Mouse (Mus musculus) thymus, adult 18-20 months (tissue): ENCODE data around the gene Tmem222.
A peak's percentile ranks its signal among the peaks of the same experiment; 100 is the strongest.

Experiments used
- DNase-seq, 2 experiments: peaks; one replicate each; pipeline ENCODE4 v3.0.0; 2022; ENCODE audit warnings: mixed read lengths in 2 of 2

Gene Tmem222

DNA sequence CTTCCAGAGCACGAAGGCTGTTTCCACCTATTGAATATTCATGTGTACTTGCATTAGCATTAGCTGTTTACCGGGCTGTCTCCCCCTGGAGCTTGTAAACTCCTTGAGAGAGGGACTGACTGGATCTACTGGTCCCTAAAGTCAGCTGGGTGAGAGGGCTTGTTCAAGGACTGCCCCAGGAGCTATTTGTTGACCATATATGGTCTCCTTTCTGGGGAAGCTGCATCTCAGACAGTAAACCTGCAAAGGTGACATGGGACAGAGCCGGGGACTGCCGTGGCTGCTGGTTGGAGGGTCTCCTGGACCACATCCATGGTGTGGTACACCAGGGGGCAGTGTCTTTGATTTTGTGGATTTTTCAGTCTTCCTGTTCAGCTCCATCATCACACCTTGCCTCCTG lies 5.1 kb upstream of the Tmem222 start:
- DNase-seq = no peak

DNA sequence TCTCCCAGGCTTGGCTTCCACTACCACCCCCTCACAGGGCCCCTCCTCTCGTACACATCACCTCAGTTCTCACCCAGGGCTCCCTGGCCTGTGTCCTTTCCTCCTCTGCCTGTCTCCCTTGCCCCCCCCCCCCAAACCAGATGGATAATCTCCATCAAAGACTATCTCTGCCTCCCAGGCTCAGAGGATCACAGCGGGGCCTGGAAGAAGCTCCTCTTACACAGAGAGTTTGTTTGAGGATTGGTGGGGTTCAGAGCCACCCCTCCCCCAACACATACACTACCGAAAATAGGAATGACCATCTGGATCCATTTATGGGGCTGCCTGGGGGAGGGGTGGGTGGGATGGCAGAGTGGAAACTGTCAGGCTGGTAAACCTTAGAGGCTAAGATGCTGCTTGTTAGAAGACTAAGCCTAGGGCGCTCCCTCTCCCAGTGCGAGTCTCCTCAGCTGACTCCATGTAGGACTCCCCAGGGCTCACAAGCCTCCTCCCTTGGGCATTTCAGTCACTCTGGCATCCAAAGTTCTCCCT lies 4.4 kb upstream of the Tmem222 start:
- no peak for DNase-seq

DNA sequence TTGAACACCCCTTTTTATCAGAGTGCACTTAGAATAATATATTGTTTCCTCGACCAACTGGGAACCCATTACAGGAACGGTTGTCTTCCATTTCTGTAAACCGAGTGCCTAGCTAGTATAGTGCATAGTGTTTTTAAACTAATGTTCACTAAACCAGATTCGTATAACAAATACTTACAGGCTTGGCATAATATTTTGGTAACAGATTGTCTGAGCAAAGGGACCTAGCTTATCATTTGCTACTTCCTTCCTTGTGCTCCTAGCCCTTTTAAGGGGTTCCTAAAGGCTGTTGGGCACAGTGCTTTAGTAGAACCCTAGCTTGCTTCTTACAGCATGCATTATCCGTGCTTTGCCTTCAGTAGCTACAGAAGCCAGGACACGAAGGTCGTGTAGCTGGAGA lies 3.9 kb upstream of the Tmem222 start:
- DNase-seq = no peak

DNA sequence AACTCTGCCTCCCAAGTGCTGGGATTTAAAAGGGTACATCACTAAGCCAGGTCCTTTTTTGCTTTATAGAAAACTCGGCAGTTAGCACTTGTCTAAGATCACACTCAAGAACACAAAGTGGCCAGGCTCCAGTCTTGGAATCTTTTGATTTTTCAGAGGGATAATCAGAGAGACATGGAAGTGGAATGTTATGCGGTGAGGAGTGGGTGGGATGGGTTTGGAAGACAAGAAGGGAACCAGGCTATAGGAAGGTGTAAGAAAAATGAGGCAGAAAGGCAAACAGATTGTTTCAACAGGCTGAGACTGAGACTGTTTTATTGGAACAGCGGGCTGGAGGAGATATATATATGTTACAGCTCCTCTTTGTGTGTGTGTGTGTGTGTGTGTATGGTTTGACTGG lies 890 bp upstream of the Tmem222 start:
- DNase-seq = no peak

DNA sequence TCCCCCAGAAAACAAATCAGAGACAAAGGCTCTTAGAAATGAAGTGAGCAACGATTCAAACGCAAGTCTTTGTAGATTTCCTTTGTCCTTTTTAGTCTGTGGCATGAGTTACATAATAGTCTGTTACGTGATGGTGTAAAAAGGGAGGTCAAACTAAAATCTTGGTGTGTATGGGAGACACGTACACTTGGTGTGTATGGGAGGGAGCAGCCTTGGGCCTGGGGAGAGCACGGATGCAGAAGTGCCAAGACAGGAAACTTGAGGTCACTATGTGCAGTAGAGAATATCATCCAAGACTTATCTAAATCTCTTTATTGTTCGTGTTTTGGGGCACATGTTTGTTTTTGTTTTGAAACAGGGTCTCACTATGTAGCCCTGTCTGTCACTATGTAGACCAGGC lies 475 bp upstream of the Tmem222 start:
- no peak for DNase-seq

DNA sequence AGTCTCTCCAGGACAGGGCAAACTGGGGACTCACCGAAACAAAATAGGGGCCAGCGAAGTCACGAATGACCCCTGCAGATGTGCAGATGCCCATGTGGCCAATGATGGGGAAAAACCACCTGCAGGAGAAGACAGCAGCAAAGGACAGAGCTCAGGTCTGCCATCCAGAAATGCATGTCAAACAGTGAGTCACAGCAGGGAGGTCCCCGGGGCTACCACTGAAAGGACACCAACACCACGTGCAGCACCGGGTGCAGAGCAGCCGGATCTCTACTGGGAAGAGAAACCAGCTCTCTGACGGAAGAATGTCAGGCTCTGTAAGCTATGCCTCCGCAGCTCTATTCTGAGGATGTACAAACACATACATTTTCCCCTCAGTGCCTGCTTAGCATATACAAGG lies 6.7 kb downstream of the Tmem222 start:
- DNase-seq = no peak

DNA sequence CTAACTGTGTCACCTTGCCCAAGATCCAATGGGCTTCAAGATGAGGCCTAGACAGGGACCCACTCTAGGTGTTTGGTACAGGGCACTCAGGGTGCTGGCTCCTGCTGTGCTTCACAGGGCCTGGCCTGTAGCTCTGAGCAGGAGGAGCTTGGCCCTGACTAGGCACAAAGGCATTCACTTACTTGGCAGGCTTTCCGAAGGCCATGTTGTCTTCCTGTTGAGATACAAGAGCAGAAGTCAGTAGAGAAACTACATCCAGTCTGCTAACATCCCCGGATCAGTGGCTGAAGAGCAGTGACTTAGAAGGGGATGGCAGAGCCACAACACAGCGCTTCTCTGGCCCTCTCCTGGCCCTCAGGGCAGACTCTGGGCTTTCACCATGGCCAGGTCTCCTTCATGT lies 8.0 kb downstream of the Tmem222 start:
- no peak for DNase-seq

DNA sequence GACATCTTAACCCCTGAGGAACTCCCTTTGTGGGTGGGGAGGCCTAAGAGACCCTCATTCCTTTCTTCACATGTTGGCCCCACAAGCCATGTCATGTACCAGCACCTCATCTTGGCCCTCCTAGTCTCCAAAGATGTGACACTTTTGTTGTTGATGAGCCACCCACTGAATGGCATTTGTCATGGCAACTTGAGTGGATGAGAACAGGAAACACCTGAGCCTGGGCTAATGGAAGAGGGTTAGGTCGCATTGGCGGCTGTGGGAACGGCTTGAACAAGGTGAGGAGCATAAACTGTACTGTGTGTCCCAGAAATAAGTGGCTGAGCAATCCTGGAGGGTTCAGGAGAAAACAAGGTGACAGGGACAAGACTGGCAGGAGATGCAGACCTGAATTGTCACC lies 8.7 kb downstream of the Tmem222 start:
- no peak for DNase-seq

DNA sequence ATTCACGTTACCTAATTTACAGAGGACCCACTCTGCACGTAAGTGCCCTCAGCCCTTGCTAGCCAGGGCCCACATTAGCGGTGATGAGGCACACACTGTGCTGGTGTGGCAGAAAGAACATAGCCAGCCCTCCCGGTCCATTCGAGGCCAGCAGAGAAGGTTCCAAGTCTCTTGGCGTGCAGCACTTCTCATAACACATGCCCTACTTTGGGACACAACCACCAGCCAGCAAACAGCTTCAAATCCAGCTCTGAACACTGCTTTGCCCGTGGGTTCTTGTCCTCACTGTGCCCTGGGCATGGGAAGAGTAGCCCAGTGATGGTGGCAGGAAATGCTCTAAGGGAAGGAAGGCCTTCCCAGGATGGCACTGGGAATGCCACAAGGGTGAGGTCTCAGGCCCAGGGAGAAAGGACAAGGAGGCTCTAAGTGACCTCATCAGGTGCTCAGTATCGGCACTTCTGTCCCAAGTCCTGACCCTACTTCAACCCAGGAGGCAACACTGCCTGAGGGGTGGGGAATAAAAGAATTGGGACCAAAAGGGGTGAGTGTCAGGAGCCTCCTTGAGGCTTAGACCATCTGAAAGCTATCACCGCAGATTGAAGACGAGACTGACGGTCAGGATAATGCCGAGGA lies 11.2 kb downstream of the Tmem222 start:
- DNase-seq = no peak

DNA sequence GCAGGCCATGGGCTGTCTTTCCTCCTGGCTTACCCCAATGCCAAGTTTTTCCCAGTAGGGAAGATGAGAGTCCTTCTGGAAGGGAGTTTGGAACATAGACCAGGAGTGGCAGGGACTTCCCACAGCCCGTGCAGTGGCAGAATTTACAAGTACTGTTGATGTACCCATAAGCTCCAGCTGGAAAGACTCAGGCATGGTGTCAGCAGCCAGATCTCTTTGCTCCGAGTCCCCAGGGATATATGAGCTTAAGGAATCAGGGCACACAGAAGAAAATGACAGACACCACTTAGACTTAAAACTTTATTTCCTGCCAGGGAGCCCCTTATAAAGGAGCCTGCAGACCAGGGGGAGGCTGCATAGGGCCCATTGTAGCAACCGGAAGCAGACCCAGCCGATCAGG lies 11.8 kb downstream of the Tmem222 start:
- no peak for DNase-seq

DNA sequence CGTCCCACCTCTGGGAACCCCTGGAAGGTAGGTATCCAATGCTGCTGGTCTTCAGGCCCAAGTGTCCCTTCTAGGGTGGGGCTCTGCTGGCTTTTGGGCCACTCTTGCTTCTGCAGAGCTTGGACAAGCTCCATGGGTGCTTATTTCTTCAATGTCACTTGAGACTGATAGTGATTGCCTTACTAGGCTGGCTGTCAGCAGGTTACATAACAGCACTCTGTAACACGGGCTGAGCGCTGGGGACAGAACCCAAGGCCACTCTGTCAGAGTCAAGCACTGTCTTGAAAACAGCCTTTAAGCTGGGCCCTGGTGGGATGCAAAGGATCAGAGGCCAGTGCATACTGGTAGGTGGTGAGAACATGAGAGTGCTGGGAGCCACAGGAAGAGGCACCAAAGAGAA lies 12.3 kb downstream of the Tmem222 start:
- DNase-seq = no peak

DNA sequence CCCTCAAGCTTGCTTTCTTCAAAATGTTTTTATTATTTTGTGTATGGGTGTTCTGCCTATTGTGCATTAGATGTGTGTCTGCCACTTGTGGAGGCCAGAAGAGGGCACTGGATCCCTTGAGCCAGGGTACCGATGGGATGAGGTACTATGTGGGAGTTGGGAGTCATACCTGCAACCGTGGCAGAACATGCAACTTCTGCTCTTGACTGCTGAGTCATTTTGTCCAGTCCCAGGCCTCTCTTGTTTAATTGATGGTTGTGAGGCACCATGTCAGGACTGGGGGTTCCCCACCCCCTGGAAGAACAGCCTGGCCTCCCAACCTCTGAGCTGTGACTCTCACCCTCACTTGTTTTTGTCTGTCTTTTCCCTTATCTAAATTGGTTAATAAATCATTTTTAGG lies 13.0 kb downstream of the Tmem222 start:
- DNase-seq = no peak

DNA sequence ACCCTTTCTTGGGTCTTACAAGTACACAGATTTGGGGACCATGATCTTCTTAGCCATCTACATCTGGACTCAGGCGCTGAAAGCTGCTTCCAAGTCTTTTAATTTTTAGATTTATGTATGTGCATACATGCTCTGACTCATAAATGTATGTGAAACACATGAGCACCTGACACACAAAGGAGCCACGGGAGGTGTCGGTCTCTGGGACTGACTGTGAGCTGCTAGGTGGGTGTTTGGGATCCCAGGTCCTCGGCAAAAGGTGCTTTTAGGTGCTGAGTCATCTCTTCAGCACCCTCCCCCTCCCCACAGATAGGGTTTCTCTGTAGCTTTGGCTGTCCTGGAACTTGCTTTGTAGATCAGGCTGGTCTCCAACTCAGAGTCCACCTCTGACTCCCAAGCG lies 13.8 kb downstream of the Tmem222 start:
- DNase-seq = no peak

DNA sequence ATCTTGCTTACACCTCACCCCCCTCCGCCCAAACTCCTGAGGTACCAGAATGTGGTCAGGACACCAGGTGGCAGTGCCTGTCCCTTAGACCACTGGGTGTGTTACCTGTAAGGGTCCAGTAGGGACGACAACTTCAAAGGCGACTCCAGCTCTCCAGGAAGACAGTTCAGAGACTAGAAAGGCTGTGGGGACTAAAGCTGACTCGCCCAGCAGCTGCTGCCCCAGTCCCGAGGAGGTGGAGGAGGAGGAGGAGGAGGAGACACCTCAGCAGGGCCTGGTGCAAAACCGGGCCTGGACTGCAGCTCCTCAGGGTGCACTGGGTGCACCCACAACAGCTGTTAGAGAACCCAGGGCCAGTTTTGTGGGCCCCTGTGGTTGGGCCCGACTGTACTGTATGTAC lies 14.7 kb downstream of the Tmem222 start, which contains the start of gene Sytl1:
Gene Sytl1, minus strand, starts transcription at position 232 of the 400 bp plus-strand sequence.
- DNase-seq = peak in 1 of 2 experiments; percentile 43

DNA sequence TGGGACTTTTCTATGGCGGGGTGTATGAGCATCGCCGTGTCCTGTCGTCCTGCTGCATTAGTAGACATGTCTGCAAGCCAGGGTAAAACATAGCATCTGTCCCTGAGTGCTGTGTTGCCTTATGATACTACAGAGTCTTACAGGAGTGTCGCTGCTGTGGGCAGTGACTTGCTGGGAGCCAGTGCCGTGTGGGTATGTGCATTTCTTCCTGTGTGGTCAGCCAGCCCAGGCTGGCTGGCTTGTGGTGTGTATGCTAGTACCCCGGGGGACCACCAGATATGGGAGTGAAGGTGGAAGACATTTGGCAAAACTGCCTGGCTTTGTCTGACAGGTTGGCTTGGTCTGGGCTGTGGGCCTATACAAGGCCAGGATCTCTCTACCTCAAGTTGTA lies 15.2 kb downstream of the Tmem222 start:
- no peak for DNase-seq

DNA sequence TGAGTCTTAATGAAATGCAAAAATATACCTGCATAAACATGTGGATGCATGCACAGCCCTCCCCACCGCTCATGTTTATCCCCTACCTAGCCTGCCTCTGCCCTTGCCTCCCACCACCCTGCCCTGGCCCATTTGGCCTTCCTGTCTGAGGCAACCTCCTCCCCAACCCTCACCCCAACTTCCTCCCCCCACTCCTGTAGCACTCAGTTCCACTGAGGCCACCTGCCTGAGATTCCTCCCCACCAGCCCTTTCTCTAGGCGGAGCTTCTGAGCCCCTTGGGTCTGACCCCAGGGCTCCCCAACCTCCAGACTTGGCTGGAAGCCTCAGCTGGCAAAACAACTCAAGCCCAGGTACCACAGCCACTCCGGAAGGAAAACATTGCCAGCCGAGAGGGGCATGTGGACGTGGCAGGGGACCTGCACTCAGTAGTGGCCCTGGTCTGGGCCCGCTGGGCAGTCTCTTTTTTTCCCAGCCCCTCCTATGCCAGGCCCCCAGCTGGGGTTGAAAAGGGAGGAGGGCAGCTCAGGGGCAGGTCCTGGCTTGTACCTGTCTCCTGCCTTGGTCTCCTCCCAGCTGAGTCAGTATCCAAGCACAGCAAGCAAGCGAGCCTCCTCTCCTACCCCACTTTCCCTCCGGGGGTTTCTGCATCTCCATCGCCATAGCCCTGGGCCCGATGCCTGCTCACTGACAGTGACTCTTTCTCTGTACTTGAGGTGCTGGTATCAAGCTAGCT lies 15.8 kb downstream of the Tmem222 start:
- peak; percentile 58 to 73 for DNase-seq

DNA sequence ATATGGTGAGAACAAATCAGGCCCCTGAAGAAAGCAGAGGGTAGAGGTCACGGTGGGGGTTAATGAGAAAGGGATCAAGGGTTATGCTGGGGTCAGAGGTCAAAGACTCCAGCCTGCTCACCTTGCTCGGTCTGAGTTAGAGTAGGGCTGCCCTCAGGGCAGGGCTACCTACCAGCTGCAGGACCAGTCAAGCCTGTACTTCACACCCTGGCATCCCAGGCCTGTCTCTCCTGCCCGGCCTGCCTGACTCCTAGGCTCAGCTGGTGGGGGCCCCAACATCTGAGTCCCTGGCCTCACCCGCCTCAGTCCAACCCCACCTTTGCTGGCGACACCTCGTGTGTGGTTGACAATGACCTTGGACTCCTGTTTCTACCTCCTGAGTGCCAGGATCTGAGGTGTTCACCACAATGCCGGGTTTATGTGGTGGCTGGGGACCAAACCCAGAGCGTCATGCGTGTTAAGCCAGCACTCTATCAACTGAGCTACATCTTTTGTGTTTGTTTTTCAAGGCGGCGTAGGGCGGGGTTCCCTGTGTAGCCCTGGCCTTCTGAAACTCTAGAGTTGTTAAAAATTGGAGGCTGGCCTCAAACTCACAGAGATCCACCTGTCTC lies 19.7 kb downstream of the Tmem222 start:
- DNase-seq = no peak

DNA sequence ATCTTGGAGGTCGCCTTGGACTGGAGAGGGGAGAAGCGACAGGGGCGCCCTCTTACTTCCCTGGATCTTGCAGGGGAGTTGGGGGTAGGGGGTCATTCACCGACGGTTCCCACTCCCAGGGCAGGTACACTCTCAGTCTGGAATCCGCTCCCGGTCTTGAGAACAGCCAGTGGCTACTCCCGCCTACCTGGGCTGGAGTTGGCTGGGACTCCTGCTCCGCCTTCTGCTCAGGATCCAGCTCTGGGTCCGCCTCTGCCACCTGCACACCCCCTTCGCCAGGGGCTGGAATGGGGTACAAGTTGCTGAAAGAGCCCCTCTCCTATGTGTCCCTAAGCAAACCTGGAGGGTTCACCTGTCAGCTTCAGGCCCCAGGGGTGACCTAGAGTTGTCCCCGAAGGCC lies 20.4 kb downstream of the Tmem222 start:
- no peak for DNase-seq

DNA sequence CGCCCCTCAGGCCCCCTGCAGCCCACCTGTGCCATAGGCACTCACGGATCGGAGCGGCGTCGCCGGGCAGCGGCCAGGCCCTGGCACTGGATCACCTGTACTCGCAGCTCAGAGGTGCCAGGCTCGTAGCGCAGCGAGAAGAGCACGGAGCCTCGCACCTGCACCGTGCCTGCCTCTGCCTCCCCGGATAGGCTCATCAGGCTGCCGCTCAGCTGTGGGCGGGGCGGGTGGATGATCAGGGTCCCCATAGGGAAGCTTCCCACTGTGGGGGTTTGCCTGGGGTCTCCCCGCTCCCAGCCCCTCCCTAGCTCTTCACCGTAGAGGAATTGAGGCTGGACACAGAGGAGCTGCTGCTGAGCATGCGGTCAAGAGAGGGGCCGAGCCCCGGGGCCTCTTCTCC lies 20.8 kb downstream of the Tmem222 start:
- no peak for DNase-seq

DNA sequence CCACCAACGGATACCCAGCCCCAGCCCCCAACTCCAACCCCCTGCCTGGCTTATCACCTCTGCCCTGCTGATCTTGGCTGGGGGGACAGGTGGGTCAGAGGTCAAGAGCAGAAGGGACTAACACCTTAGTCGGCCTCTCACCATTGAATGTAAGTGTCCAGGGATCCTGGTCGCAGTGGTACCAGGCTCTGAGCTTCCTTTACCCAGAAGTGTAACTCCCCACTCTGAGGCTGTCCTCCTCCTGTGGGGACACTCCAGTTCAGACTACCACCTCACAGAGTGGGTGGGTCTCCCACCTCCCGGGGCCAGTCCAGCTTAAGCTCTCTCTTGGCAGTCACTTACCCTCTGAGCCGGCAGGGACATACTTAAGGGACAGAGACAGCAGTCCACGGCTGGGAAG lies 22.2 kb downstream of the Tmem222 start:
- DNase-seq = no peak

DNA sequence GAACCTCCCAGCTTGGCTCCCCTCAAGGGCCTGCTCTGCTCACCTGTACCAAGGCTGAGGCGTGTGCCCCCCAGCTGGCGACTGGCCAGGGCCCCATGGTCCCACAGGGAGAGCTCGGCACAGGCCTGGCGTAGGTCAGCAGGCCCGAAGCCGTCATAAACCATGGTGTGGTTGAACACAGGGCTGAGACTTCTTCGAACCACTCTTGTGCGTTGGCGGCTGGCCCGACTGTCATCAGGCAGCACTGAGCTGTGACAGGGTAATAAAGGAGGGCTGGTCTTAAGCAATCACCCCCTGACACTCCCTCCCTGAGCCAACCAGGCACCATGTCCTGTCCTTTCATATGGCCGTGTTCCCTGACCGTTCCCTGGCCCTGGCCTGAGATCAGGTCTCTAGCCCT lies 24.2 kb downstream of the Tmem222 start:
- no peak for DNase-seq

DNA sequence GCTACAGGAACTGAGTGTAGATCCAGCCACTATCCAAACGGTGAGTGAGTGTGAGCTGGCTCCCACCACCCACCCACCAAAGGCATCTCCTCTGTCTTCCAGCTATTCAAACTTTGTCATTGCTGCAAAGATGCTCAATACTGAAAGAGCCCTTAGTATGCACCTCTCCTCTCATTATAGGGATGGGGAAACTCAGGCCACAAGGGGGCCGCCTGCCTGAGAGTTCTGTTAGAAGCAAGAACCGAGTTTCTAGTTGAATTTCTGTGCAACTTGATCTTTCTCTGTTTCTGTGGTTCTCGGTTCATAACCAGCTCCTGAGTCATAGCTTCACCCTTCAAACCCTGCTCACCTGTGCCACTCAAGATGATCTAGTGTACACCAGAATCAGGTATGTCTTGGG lies 25.5 kb downstream of the Tmem222 start:
- no peak for DNase-seq

DNA sequence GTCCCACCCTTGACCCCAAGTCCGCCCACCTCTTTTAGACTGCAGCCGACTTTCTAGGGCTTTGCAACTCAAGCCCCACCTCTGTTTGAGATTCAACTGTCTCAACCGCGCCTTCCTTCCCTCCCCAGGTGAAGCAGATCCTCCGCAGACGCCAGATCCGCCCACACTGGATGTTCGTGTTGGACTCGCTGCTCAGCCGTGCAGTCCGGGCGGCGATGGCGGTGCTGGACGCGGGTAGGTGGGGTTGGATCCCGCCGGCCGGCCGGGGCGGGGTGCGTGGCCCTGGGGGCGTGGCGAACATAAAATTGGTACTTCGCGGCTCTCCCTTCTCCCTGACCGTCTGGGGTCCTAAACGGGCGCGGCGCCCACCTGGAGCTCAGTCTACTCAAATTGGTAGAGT lies 26.4 kb downstream of the Tmem222 start:
- no peak for DNase-seq

DNA sequence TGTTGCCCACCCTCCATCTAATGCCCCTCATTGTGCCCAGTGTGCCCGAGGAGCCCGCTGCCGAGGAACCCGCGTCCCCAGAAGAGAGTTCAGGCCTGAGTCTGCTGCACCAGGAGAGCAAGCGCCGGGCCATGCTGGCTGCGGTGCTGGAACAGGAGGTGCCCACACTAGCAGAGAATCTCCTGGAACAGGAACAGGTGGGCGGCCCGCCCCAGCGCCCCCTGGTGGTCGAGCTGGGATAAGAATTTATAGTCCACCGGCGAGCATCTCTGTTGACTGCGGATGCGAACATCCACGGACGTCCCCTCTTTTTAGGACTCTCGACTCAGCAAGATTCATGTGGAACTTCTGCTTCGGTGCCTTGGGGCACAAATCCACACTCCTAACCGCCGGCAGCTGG lies 27.0 kb downstream of the Tmem222 start:
- peak; percentile 65 to 72 for DNase-seq
